Mouse (Mus musculus): ENCODE measurements around the gene Tbcel.

Gene Tbcel

DNA sequence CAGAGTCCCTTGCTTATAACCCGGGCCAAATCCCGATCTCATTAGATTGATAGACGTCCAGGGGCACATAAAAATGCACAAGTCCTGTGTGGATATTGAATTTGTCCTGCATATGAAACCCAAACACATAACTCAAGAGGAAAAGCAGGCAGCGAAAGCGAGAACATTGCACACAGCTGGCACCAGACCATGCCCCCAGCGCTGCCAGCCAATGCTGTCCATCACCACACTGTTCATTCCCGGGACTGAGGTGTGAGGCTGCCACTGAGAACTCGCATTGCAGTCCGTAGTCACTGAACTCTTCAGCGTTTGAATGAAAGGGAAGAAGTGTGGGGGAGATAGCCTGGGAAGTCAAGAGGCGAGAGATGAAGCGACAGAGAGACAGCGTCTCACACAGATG lies 122.0 kb downstream of the Tbcel start:
- no peak for DNase-seq (ENCODE audit: low spot score)

DNA sequence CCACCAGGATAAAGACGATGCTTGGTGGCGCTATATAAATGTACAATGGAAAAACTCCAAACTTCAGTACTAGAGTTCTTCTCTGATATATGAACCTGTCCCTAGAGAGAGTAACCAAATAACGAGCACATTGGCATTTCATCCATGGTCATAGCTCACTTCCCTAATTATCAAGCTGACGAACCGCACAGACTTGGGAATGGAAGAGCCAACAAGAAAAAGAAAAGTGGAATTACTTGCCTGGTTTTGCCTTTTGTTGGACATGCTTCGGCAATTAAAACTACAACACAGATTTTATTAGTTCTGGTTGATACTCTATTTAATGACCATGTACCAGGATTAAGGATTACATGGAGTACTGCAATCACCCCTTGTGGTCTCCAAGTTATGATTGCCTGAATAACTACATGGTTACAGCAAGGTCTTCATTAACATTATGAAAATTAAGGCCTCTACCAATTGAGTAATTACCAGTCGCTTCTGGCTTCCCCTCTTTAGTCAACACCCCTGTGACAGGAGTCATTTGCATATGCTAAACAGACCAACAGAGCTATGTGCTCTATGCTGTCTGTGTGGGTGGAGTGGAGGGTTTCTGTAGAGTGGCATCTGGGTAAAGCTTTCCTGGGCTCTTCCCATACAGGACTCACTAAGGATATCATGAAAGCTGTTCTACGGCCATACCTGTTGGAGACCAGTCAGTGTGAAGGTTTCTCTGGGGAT lies 124.8 kb downstream of the Tbcel start:
- no peak for DNase-seq (ENCODE audit: low spot score)

DNA sequence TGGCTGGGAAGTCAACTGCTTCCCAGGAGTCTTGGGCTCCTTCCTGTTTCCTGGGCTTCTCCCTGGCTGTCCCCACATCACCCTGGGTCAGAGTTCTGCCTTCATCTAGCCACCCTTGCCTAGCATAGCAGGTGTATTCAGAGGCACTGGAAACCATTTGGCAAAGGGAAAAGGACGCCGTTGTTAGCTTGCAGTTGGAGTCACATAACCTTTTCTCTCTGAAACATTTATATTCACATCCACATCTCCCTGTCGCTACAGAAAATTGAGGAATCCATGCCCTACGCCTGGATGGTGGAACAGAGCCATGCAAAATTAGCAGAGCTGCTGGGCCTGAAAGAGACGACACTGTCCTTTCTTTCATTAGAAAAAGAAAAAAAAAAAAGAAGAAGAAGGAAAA lies 125.5 kb downstream of the Tbcel start:
- no peak for DNase-seq (ENCODE audit: low spot score)

DNA sequence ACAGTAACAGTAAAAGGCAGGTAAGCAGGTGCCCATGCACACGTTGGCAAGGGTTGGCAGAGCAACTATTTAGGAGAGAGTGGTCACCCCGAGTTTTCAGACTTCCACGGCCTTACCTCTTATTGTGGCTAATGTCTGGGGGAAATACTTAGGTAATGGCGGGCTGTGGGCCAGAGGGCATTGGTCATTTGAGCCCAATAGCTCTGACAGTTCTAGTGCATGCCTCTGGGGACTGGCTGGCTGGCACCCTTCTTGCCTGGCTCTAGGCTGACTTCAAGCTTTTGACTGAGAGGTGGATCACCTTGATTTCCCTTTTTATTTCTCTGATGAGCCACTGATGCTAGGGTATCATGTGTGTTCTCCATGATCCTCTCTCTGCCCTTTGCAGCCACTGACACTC lies 129.5 kb downstream of the Tbcel start:
- no peak for DNase-seq (ENCODE audit: low spot score)

DNA sequence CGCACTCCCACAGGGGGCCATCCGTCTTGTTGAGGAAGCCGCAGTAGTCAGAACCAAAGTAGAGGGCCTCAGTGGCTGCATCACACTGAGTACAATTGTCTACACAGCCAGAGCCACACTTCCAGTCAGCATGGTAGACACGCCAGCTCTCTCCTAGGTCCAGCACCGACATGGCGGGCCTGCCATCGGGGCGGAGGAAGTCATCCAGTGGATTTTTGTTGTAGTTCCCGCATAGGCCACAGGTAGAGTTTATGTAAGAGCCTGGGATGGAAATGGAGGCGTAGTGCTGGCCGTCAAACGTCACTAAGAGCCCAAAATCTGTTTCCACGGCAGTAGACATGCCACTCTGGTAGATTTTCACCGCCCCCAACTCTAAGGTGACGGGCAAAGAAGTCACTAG lies 130.0 kb downstream of the Tbcel start:
- no peak for DNase-seq (ENCODE audit: low spot score)

DNA sequence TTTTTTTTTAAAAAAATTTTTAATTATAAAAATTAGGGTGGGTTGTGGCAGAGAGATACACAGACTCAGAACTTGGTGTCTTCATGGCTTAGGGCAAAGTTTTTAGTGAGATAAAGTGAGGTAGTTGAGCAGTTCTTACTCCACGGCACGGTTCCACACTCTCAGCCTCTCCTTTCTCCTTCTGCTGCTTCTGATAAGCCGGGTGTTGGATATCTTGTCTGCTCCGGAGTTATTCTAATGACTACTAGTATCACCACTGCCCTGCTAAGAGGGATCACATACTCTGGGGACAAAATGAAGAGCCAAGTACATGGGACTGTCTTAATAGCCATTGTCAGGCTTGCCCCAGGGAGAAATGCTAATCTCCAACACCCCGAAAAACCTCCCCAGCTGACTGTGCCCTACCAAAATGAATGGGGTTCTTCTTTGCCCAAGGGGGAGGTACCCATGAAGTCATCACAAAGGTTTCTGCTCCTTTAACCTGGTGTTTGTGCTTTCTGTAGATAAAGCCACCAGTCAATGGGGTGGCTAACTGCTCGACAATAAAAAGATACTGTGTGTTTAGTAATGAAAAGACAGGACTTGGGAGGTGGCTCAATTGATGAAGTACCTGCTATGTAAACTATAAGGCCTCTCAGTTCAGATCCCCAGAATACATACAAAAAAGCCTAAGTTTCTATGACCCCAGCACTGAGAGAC lies 135.8 kb downstream of the Tbcel start:
- no peak for DNase-seq (ENCODE audit: low spot score)
